Mouse (Mus musculus) embryo, embryonic 10.5 days (tissue): ENCODE data around the gene Nrxn2.
A peak's percentile ranks its signal among the peaks of the same experiment; 100 is the strongest.

ENCODE experiments used
- DNase-seq: peaks from one replicate; pipeline ENCODE4 v3.0.0-alpha.2; 2015; ENCODE audit warnings: low spot score

The Nrxn2 gene

GRCm38 (mm10) chr19:6392743-6393393 is 25.7 kb upstream of the Nrxn2 start:
- no peak for DNase-seq

GRCm38 (mm10) chr19:6393637-6394036 is 24.9 kb upstream of the Nrxn2 start:
- DNase-seq: no peak

- no peak for DNase-seq
Measured at GRCm38 (mm10) chr19:6396237-6396636, 22.3 kb upstream of the Nrxn2 start.

- no peak for DNase-seq
Measured at GRCm38 (mm10) chr19:6397582-6398249, 20.8 kb upstream of the Nrxn2 start.

- peak; percentile 76 for DNase-seq
Measured at GRCm38 (mm10) chr19:6398447-6399284, 19.9 kb upstream of the Nrxn2 start.

GRCm38 (mm10) chr19:6399285-6400095 is 19.0 kb upstream of the Nrxn2 start, which contains the start of gene Rasgrp2:
Gene Rasgrp2 (plus strand): TSS chr19:6399340.
- peak; percentile 29 for DNase-seq

- DNase-seq: peak; percentile 40
Measured at GRCm38 (mm10) chr19:6400096-6401086, 18.1 kb upstream of the Nrxn2 start.

GRCm38 (mm10) chr19:6401131-6401815 is 17.3 kb upstream of the Nrxn2 start:
- DNase-seq: peak; percentile 75

- no peak for DNase-seq
Measured at GRCm38 (mm10) chr19:6401951-6402350, 16.6 kb upstream of the Nrxn2 start.

- DNase-seq: no peak
Measured at GRCm38 (mm10) chr19:6403869-6404268, 14.7 kb upstream of the Nrxn2 start.

GRCm38 (mm10) chr19:6405433-6405832 is 13.1 kb upstream of the Nrxn2 start:
- no peak for DNase-seq

- DNase-seq: no peak
Measured at GRCm38 (mm10) chr19:6407109-6407508, 11.4 kb upstream of the Nrxn2 start.

GRCm38 (mm10) chr19:6407816-6408510 is 10.6 kb upstream of the Nrxn2 start:
- DNase-seq: no peak

- DNase-seq: no peak
Measured at GRCm38 (mm10) chr19:6408749-6409148, 9.8 kb upstream of the Nrxn2 start.

- no peak for DNase-seq
Measured at GRCm38 (mm10) chr19:6409176-6409575, 9.4 kb upstream of the Nrxn2 start.

GRCm38 (mm10) chr19:6409936-6410335 is 8.6 kb upstream of the Nrxn2 start:
- DNase-seq: no peak

- no peak for DNase-seq
Measured at GRCm38 (mm10) chr19:6412798-6413197, 5.7 kb upstream of the Nrxn2 start.

- DNase-seq: no peak
Measured at GRCm38 (mm10) chr19:6415454-6415853, 3.1 kb upstream of the Nrxn2 start.

- peak; percentile 80 for DNase-seq
Measured at GRCm38 (mm10) chr19:6416124-6416770, 2.3 kb upstream of the Nrxn2 start.
